Mouse (Mus musculus): Measurements from ENCODE around the gene Tomm6.

GRCm38 (mm10) chr17:47707961-47708360 is 19.8 kb upstream of the Tomm6 start:
- TF ChIP-seq CTCF (IDR thresholded peaks at IDR 0.05; ENCODE audit: low read depth, low read length) (no peak), EP300 (IDR thresholded peaks at IDR 0.05; ENCODE audit: insufficient read depth, low read depth, low read length) (no peak)

Data from ES-Bruce4 (cell line).